Mouse (Mus musculus): Measurements from ENCODE around the gene Ilk. TPM values are rescaled to one million over a fixed set of nuclear protein-coding genes. Genes with fewer than 3 reads are reported as not detected.

Ilk gene
- total and polyA plus RNA-seq, 3 experiments, result 48.3 to 76.9 TPM; not detected in 1

DNA sequence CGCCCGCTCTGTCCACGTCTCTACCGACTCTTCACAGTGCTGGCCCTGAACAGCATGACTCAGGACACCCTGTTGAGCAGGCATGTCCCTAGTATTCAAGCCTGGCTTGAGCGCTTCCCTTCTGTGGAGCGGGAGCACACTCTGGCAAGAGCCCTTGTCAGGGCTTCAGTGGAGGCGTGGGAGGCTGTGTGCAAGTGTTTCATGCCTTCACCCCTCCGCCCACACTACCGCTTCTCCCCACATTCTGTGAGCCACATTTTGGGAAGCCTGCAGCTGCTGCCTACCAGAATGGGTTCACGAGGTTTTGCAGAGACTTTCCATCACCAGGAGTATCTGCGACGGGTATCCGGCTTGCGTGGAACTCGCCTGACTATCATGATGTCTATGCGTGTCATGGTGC is 33.2 kb upstream of the Ilk start:
- Histone ChIP-seq H3K79me2 (ENCODE audit: control insufficient read depth, insufficient read depth, low read length, poor library complexity) (no peaks in the 10 kb centered on the region), H3K4me1 (ENCODE audit: control insufficient read depth in 1 of 2, insufficient read depth in 2 of 2, low read length in 2 of 2) (peaks cover 0 to under 1% of the 10 kb centered on the region in 2 experiments; a peak in 1 of 4 replicates)
- no peak for DNase-seq (ENCODE audit: low read depth, low spot score)

DNA sequence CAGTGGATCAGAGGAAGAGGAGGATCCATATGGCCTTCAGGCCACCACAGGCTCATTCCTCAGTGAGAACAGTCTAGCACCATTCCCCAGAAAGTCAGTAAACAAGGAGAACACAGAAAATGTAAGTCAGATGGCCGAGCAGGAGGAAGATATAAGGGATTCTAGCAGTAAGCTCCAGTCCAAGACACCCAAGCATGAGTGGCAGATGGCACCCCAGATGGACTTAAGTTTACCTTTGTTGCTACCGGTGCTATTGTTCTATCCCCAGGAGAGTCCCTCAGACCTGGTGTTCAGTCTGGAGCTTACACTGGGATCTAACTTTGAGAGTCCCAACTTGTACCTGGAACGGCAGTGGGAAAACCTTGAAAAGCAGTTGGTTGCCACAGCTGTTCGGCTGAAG is 32.6 kb upstream of the Ilk start:
- Histone ChIP-seq H3K4me3 (ENCODE audit: control insufficient read depth in 1 of 2, insufficient read depth in 1 of 2, low read depth in 2 of 2, low read length in 2 of 2) (no peak overlapping the region), H3K79me2 (ENCODE audit: control insufficient read depth, insufficient read depth, low read length, poor library complexity) (no peaks in the 10 kb centered on the region), H3K9ac (ENCODE audit: control insufficient read depth, low read depth, low read length, poor library complexity, severe bottlenecking) (no peak overlapping the region), H3K9me3 (replicated peaks; ENCODE audit: insufficient read depth, low read length) (no peaks in the 10 kb centered on the region), H3K4me1 (ENCODE audit: control insufficient read depth in 1 of 2, insufficient read depth in 2 of 2, low read length in 2 of 2) (peaks cover 0 to 6% of the 10 kb centered on the region in 2 experiments; a peak in 2 of 4 replicates), H3K36me3 (ENCODE audit: control insufficient read depth in 1 of 2, insufficient read depth in 2 of 2, low read length in 2 of 2) (peaks cover 0 to 3% of the 10 kb centered on the region in 2 experiments; a peak in 2 of 4 replicates), H3K27me3 (ENCODE audit: control insufficient read depth in 1 of 2, insufficient read depth in 2 of 2, low read length in 2 of 2) (no peaks in the 10 kb centered on the region), H3K27ac (ENCODE audit: control insufficient read depth, low read depth, low read length) (no peak overlapping the region)
- TF ChIP-seq KAT2A (conservative IDR thresholded peaks at IDR 0.05; ENCODE audit: low read depth, low read length) (no peak), RCOR1 (IDR thresholded peaks at IDR 0.05; ENCODE audit: low read depth, low read length) (no peak), GATA1 (IDR thresholded peaks at IDR 0.05; ENCODE audit: low read depth, low read length) (no peak), SIN3A (IDR thresholded peaks at IDR 0.05; ENCODE audit: low read length) (no peak), TAL1 (IDR thresholded peaks at IDR 0.05; ENCODE audit: low read length) (no peak), NRF1 (IDR thresholded peaks at IDR 0.05; ENCODE audit: insufficient read depth, low read depth, low read length, poor library complexity, severe bottlenecking) (no peak), MAFK (IDR thresholded peaks at IDR 0.05; ENCODE audit: borderline replicate concordance, low read depth, low read length) (no peak), MYB (IDR thresholded peaks at IDR 0.05; ENCODE audit: low read depth, low read length) (no peak), NELFE (IDR thresholded peaks at IDR 0.05; ENCODE audit: low read depth, low read length) (no peak), MAZ (IDR thresholded peaks at IDR 0.05; ENCODE audit: low read depth, low read length) (no peak), ETS1 (IDR thresholded peaks at IDR 0.05; ENCODE audit: low read depth, low read length) (no peak), CTCF (IDR thresholded peaks at IDR 0.05 in 2 of 3, conservative IDR thresholded peaks at IDR 0.05 in 1 of 3; ENCODE audit: control insufficient read depth in 1 of 3, insufficient read depth in 1 of 3, low read depth in 2 of 3, low read length in 3 of 3, poor library complexity in 1 of 3, severe bottlenecking in 1 of 3) (no peak)
- no peak for DNase-seq (ENCODE audit: low read depth, low spot score)

More for the DNA sequence above, 33.2 kb upstream of the Ilk start:
- TF ChIP-seq MYB (IDR thresholded peaks at IDR 0.05; ENCODE audit: low read depth, low read length) (no peak), E2F4 (IDR thresholded peaks at IDR 0.05; ENCODE audit: borderline replicate concordance, low read depth, low read length) (no peak), GATA1 (IDR thresholded peaks at IDR 0.05; ENCODE audit: low read depth, low read length) (no peak), SIN3A (IDR thresholded peaks at IDR 0.05; ENCODE audit: low read length) (no peak), TAL1 (IDR thresholded peaks at IDR 0.05; ENCODE audit: low read length) (no peak), MYC (IDR thresholded peaks at IDR 0.05; ENCODE audit: low read depth, low read length) (no peak), JUND (IDR thresholded peaks at IDR 0.05; ENCODE audit: low read depth, low read length) (no peak), TCF12 (IDR thresholded peaks at IDR 0.05; ENCODE audit: low read depth, low read length) (no peak), CTCF (IDR thresholded peaks at IDR 0.05 in 2 of 3, conservative IDR thresholded peaks at IDR 0.05 in 1 of 3; ENCODE audit: control insufficient read depth in 1 of 3, insufficient read depth in 1 of 3, low read depth in 2 of 3, low read length in 3 of 3, poor library complexity in 1 of 3, severe bottlenecking in 1 of 3) (no peak), EP300 (IDR thresholded peaks at IDR 0.05; ENCODE audit: low read depth in 1 of 2, low read length in 2 of 2) (no peak), CHD2 (IDR thresholded peaks at IDR 0.05; ENCODE audit: low read length) (no peak)
- no peaks in the 10 kb centered on the region for H3K36me3 ChIP-seq (ENCODE audit: control insufficient read depth in 1 of 2, insufficient read depth in 2 of 2, low read length in 2 of 2)
- no peak overlapping the region for H3K9ac ChIP-seq (ENCODE audit: control insufficient read depth, low read depth, low read length, poor library complexity, severe bottlenecking)
- H3K4me3 ChIP-seq (ENCODE audit: control insufficient read depth in 1 of 2, insufficient read depth in 1 of 2, low read depth in 2 of 2, low read length in 2 of 2), result no peak overlapping the region
- H3K27ac ChIP-seq (ENCODE audit: control insufficient read depth, low read depth, low read length), result no peak overlapping the region
- H3K27me3 ChIP-seq (ENCODE audit: control insufficient read depth in 1 of 2, insufficient read depth in 2 of 2, low read length in 2 of 2), result no peaks in the 10 kb centered on the region
- H3K9me3 ChIP-seq (replicated peaks; ENCODE audit: insufficient read depth, low read length), result no peaks in the 10 kb centered on the region

Data from MEL (cell line).